Mouse (Mus musculus): Measurements from ENCODE around the gene Celf3.

DNA sequence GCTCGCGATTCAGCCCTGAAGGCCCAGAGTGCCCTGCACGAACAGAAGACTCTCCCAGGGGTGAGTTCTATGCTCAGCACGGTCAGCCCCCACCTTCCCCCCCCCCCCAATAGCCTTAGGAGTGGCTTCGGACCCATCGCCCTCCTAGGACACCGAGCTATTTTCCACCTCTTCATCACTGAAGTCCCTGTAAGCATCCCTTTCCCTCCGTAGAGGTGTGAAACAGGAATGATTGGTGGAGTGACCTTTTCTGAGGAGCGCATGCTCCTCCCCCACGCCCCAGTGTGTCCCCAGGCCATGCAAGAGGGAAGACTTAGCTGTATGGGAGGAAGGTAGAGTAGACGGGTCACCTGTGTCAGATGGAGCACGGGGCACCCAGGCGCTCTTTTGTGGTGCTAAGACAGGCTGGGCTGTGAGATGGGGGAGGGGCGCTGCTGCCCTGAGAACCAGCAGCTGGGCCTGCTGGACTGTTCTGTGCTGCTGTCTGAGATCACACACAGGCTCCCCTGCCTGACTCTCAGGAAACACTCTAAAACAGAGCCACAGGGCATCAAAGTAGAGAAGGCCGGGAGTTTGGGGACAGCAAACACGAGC is 2.3 kb downstream of the Celf3 start, which contains the start of gene Riiad1:
- no peak for TF ChIP-seq CTCF (IDR thresholded peaks at IDR 0.05; ENCODE audit: control insufficient read depth, insufficient read depth, insufficient read length)
- TF ChIP-seq USF1 (IDR thresholded peaks at IDR 0.05; ENCODE audit: low read depth): no peak
- TF ChIP-seq MYOD1 (IDR thresholded peaks at IDR 0.05; ENCODE audit: control insufficient read depth, insufficient read length, low read depth): no peak

Measured in C2C12 (cell line).